Mouse (Mus musculus) ovary, postnatal 36 days (tissue): ENCODE results near the gene Tlr13.
A peak's percentile ranks its signal among the peaks of the same experiment; 100 is the strongest.
"Not testable (repeated sequence)": the region's sequence is repeated elsewhere in the genome, so short reads cannot be mapped to it uniquely, and the experiment has no call there.

Experiments
- DNase-seq: peaks from one replicate; pipeline ENCODE4 v3.0.0; 2022; ENCODE audit warnings: low spot score, mixed read lengths

The Tlr13 gene

GRCm38 (mm10) chrX:106186713-106187649 is 44.0 kb downstream of the Tlr13 start, which contains the start of gene Pgk1:
Gene Pgk1 (plus strand): TSS chrX:106187100.
- peak; percentile 82 for DNase-seq

- peak; percentile 5 for DNase-seq
These were observed 44.7 kb downstream of the Tlr13 start for GRCm38 (mm10) chrX:106187737-106188136.

GRCm38 (mm10) chrX:106189356-106189755 is 46.4 kb downstream of the Tlr13 start:
- DNase-seq, result no peak

- DNase-seq, result no peak
These were observed 47.1 kb downstream of the Tlr13 start for GRCm38 (mm10) chrX:106190091-106190490.

- not testable (repeated sequence) for DNase-seq
These were observed 51.4 kb downstream of the Tlr13 start for GRCm38 (mm10) chrX:106194361-106194760.

- no peak for DNase-seq
These were observed 54.3 kb downstream of the Tlr13 start for GRCm38 (mm10) chrX:106197308-106197707.

- DNase-seq, result no peak
These were observed 55.9 kb downstream of the Tlr13 start for GRCm38 (mm10) chrX:106198904-106199303.

GRCm38 (mm10) chrX:106209100-106209499 is 66.1 kb downstream of the Tlr13 start:
- no peak for DNase-seq
